Mouse (Mus musculus): ENCODE measurements around the gene Synj2. TPM values are rescaled to one million over a fixed set of nuclear protein-coding genes. Genes with fewer than 3 reads are reported as not detected.

The Synj2 gene
- polyA plus RNA-seq, 1 experiment, result not detected

DNA sequence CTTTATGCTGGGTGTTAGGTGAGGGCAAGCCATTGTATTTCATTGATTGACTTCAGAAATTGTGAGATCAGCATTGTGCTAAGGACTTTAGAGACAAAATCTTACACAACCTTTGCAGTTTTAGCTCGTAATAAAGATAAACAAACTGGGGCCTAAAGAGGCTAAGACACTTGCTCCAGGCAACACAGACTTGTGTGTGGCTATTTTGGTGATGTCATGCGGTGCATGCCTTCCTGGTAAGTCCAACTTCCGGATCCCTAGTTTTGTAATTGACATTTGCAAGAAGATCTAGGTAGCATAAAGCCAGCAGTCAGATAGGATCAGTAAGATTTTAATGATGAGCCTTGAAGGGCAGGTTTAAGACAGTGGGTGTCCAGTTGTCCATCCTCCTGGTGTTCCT lies 1.1 kb downstream of the Synj2 start:
- Histone ChIP-seq H3K4me3 (ENCODE audit: insufficient read depth, low read depth, low read length) (no peak overlapping the region), H3K27ac (ENCODE audit: insufficient read depth, low read depth, low read length) (no peak overlapping the region), H3K4me1 (ENCODE audit: control insufficient read depth, insufficient read depth, low read length) (peaks cover 9% of the 10 kb centered on the region; the same call in 1 of the 2 replicates)
- 86% methylated on average over 3 of the region's 3 CpGs for WGBS
- TF ChIP-seq CTCF (IDR thresholded peaks at IDR 0.05; ENCODE audit: insufficient read depth, low read depth, low read length) (no peak), POLR2A (IDR thresholded peaks at IDR 0.05; ENCODE audit: insufficient read depth, low read depth, low read length) (no peak)

- TF ChIP-seq POLR2A (IDR thresholded peaks at IDR 0.05; ENCODE audit: insufficient read depth, low read depth, low read length) (no peak), CTCF (IDR thresholded peaks at IDR 0.05; ENCODE audit: insufficient read depth, low read depth, low read length) (no peak)
- H3K4me1 ChIP-seq (ENCODE audit: control insufficient read depth, insufficient read depth, low read length), result peaks cover 9% of the 10 kb centered on the region; the same call in 1 of the 2 replicates
- no peak overlapping the region for H3K4me3 ChIP-seq (ENCODE audit: insufficient read depth, low read depth, low read length)
- no peak overlapping the region for H3K27ac ChIP-seq (ENCODE audit: insufficient read depth, low read depth, low read length)
- WGBS, result 94% methylated on average over 1 of the region's 1 CpGs
These were observed 2.0 kb downstream of the Synj2 start for GRCm38 (mm10) chr17:5943053-5943452.

DNA sequence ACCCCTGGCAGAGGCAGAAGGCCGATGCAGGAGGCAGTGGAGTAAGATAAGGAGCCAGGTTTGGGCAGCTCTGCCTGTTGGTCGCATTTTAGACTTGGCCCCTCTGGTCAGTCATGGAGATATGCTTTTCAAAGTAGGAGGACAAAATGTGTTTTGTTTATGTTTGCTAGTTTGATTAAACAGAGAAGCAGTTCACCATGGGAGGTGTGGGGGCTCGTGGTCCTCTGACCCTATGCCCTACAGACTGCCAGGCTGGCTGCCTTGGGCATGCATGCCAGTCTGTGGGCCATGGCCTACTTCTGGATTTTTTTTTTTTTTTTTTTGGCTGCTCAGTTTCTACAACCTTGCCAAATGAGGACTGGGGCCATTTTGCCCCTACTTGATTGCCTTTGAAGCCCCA lies 6.0 kb downstream of the Synj2 start:
- H3K4me3 ChIP-seq (ENCODE audit: insufficient read depth, low read depth, low read length), result no peak overlapping the region
- no peaks in the 10 kb centered on the region for H3K4me1 ChIP-seq (ENCODE audit: control insufficient read depth, insufficient read depth, low read length)
- no peak for TF ChIP-seq POLR2A (IDR thresholded peaks at IDR 0.05; ENCODE audit: insufficient read depth, low read depth, low read length)
- TF ChIP-seq CTCF (IDR thresholded peaks at IDR 0.05; ENCODE audit: insufficient read depth, low read depth, low read length), result no peak
- H3K27ac ChIP-seq (ENCODE audit: insufficient read depth, low read depth, low read length), result no peak overlapping the region
- 76% methylated on average over 3 of the region's 3 CpGs for WGBS

- TF ChIP-seq CTCF (IDR thresholded peaks at IDR 0.05; ENCODE audit: insufficient read depth, low read depth, low read length) (no peak), POLR2A (IDR thresholded peaks at IDR 0.05; ENCODE audit: insufficient read depth, low read depth, low read length) (no peak)
- H3K27ac ChIP-seq (ENCODE audit: insufficient read depth, low read depth, low read length), result no peak overlapping the region
- WGBS, result 91% methylated on average over 4 of the region's 4 CpGs
- H3K4me3 ChIP-seq (ENCODE audit: insufficient read depth, low read depth, low read length), result no peak overlapping the region
- no peaks in the 10 kb centered on the region for H3K4me1 ChIP-seq (ENCODE audit: control insufficient read depth, insufficient read depth, low read length)
These were observed 11.4 kb downstream of the Synj2 start for GRCm38 (mm10) chr17:5952455-5952854.

GRCm38 (mm10) chr17:5956350-5957000 lies 15.4 kb downstream of the Synj2 start:
- Histone ChIP-seq H3K4me3 (ENCODE audit: insufficient read depth, low read depth, low read length) (no peak overlapping the region), H3K4me1 (ENCODE audit: control insufficient read depth, insufficient read depth, low read length) (peaks cover 3% of the 10 kb centered on the region; the same call in 1 of the 2 replicates), H3K27ac (ENCODE audit: insufficient read depth, low read depth, low read length) (no peak overlapping the region)
- WGBS, result 93% methylated on average over 2 of the region's 2 CpGs
- no peak for TF ChIP-seq POLR2A (IDR thresholded peaks at IDR 0.05; ENCODE audit: insufficient read depth, low read depth, low read length)
- no peak for TF ChIP-seq CTCF (IDR thresholded peaks at IDR 0.05; ENCODE audit: insufficient read depth, low read depth, low read length)

DNA sequence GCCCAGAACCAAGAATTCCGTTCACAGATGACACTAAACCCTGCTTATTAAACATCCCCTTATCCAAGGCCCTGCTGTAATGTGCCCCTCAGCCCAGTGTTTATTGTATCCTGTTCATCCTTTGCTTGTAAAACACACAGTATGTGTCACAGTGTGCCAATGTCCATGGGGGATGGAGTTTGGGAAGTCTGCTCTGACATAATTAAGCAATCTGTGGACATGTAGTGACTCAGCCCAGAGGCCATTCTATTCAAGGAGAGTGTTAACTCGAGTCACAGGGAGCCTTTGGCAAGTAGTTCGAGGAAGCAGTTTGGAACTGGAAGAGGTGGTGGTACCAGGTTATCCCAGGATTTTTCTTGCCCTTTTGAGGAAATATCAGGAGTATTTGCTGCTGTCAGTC lies 16.0 kb downstream of the Synj2 start:
- H3K27ac ChIP-seq (ENCODE audit: insufficient read depth, low read depth, low read length), result no peak overlapping the region
- no peak overlapping the region for H3K4me3 ChIP-seq (ENCODE audit: insufficient read depth, low read depth, low read length)
- H3K4me1 ChIP-seq (ENCODE audit: control insufficient read depth, insufficient read depth, low read length), result peaks cover 3% of the 10 kb centered on the region; the same call in 1 of the 2 replicates
- no peak for TF ChIP-seq POLR2A (IDR thresholded peaks at IDR 0.05; ENCODE audit: insufficient read depth, low read depth, low read length)
- no peak for TF ChIP-seq CTCF (IDR thresholded peaks at IDR 0.05; ENCODE audit: insufficient read depth, low read depth, low read length)
- WGBS, result 47% methylated on average over 3 of the region's 3 CpGs

DNA sequence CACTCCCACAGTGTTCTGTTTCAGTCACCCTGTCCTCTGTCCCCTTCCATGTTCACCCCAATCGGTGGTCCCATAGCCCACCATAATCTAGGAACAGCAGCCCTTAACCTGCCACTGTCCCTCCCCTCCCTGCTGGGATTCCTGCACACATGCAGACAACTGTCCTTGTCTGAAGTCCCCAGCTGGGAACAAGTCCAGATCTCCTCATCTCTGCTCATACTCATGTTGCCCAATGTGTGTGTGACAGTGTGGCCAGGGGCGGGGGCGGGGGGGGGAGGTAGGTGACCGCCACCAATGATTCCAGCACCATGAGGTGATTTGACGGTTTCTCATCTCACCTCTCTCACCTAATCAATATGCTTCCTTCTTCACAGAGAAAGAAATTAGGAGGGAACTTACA lies 17.1 kb downstream of the Synj2 start:
- Histone ChIP-seq H3K4me1 (ENCODE audit: control insufficient read depth, insufficient read depth, low read length) (peaks cover 3% of the 10 kb centered on the region; the same call in 1 of the 2 replicates), H3K27ac (ENCODE audit: insufficient read depth, low read depth, low read length) (no peak overlapping the region), H3K4me3 (ENCODE audit: insufficient read depth, low read depth, low read length) (no peak overlapping the region)
- TF ChIP-seq POLR2A (IDR thresholded peaks at IDR 0.05; ENCODE audit: insufficient read depth, low read depth, low read length) (no peak), CTCF (IDR thresholded peaks at IDR 0.05; ENCODE audit: insufficient read depth, low read depth, low read length) (no peak)
- 92% methylated on average over 5 of the region's 5 CpGs for WGBS

DNA sequence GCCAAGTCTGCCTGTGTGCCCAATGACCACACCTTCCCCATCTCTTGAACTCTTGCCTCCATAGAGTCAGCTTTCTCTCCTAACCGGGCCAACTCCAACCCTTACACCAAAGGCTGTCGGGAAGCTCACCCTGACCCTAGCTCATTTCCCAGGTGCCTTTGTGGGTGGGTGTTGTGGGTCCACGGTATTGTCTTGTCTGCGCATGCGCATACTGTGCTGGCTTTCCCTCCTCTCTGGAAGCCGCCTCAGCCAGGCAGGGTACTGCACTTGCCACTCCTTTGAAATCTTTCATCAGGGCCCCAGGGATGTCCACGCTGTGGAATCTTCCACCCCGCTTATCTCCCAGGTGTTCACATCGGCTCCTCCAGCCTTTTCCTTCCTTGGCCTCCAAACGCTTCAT lies 17.6 kb downstream of the Synj2 start:
- Histone ChIP-seq H3K4me1 (ENCODE audit: control insufficient read depth, insufficient read depth, low read length) (peaks cover 3% of the 10 kb centered on the region; the same call in 1 of the 2 replicates), H3K27ac (ENCODE audit: insufficient read depth, low read depth, low read length) (no peak overlapping the region), H3K4me3 (ENCODE audit: insufficient read depth, low read depth, low read length) (no peak overlapping the region)
- TF ChIP-seq CTCF (IDR thresholded peaks at IDR 0.05; ENCODE audit: insufficient read depth, low read depth, low read length) (no peak), POLR2A (IDR thresholded peaks at IDR 0.05; ENCODE audit: insufficient read depth, low read depth, low read length) (no peak)
- WGBS, result 89% methylated on average over 10 of the region's 10 CpGs

DNA sequence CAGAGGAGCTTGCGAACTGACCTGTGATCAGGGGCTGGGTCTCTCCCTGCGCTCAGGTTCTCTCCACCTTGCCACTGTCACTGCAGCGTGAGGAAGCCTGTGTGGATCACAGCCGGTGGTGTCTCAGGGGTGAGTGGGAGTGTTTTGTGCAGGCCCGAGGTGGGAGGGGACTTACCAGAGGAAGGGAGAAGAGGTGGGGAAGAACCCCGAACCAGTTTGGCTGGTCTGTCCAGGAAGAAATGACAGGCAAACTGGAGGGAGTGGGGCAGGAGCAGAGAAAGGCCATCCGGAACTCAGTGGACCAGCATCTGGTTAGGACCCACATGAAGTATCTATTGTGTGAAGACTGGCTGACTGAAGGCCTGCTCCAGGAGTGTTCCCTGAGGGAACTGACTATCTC lies 18.0 kb downstream of the Synj2 start:
- WGBS, result 66% methylated on average over 7 of the region's 7 CpGs
- Histone ChIP-seq H3K4me3 (ENCODE audit: insufficient read depth, low read depth, low read length) (no peak overlapping the region), H3K27ac (ENCODE audit: insufficient read depth, low read depth, low read length) (no peak overlapping the region), H3K4me1 (ENCODE audit: control insufficient read depth, insufficient read depth, low read length) (peaks cover 3% of the 10 kb centered on the region; the same call in 1 of the 2 replicates)
- TF ChIP-seq CTCF (IDR thresholded peaks at IDR 0.05; ENCODE audit: insufficient read depth, low read depth, low read length) (no peak), POLR2A (IDR thresholded peaks at IDR 0.05; ENCODE audit: insufficient read depth, low read depth, low read length) (no peak)

All from olfactory bulb, adult 2 months (tissue).